Mouse (Mus musculus): ENCODE results near the gene Fndc3b. TPM values are rescaled to one million over a fixed set of nuclear protein-coding genes. Genes with fewer than 3 reads are reported as not detected.

Gene Fndc3b
- total and polyA plus RNA-seq, 3 experiments = 0.03 to 0.05 (median 0.04) TPM

DNA sequence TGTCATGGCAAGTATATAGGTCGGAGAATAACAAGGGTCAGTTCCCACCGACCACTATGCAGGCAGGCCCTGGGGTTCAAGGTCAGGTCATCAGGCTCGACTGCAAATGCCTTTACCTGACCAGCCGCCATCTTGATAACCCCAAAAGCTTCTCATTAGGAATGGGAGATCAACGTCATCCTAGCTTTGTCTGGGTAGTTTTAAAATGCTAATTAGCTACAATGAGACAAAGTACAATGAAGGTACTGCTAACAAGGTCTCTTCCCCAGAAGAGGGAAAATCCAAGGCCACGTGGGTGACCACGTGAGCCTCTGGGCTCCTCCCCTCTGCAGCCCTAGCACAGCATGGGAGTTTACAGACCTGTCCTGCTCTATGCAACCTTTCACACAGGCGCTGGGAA is 7.6 kb downstream of the Fndc3b start:
- H3K4me1 ChIP-seq (ENCODE audit: control insufficient read depth in 1 of 2, insufficient read depth in 2 of 2) = no peaks in the 10 kb centered on the region
- H3K79me2 ChIP-seq (replicated peaks; ENCODE audit: control insufficient read depth, extremely low read depth, insufficient read depth, poor library complexity, severe bottlenecking) = no peaks in the 10 kb centered on the region
- no peak overlapping the region for H3K4me2 ChIP-seq (ENCODE audit: insufficient read depth, low read depth, poor library complexity, severe bottlenecking)
- no peaks in the 10 kb centered on the region for H3K27me3 ChIP-seq (replicated peaks)
- no peaks in the 10 kb centered on the region for H3K9me3 ChIP-seq (replicated peaks; ENCODE audit: low read length)
- dilution Hi-C loops (cut with MboI; ENCODE audit: extremely low pct_ligation_motif_present, extremely low pct_unique_long_range_greater_than_20kb, low sequenced_read_pairs) = no loop called here
- no peak overlapping the region for H3K4me3 ChIP-seq (replicated peaks in 1 of 3; ENCODE audit: low read depth in 2 of 3, low read length in 2 of 3, poor library complexity in 1 of 3)
- no peak for TF ChIP-seq NELFE (IDR thresholded peaks at IDR 0.05; ENCODE audit: low read depth, low read length)
- TF ChIP-seq ZC3H11A (IDR thresholded peaks at IDR 0.05; ENCODE audit: low read depth, low read length) = no peak
- TF ChIP-seq SMC3 (IDR thresholded peaks at IDR 0.05; ENCODE audit: low read depth, low read length) = no peak
- TF ChIP-seq MAX (IDR thresholded peaks at IDR 0.05; ENCODE audit: low read length) = no peak
- no peak for TF ChIP-seq E2F4 (IDR thresholded peaks at IDR 0.05; ENCODE audit: insufficient replicate concordance, low read depth, low read length)
- TF ChIP-seq USF1 (IDR thresholded peaks at IDR 0.05; ENCODE audit: low read depth, low read length) = no peak; the same call in 1 of the 2 replicates
- no peak for TF ChIP-seq ZMIZ1 (IDR thresholded peaks at IDR 0.05; ENCODE audit: low read depth, low read length)
- no peak for TF ChIP-seq MYC (IDR thresholded peaks at IDR 0.05; ENCODE audit: low read depth, low read length)
- no peak for TF ChIP-seq RAD21 (IDR thresholded peaks at IDR 0.05; ENCODE audit: low read depth, low read length)
- no peak for TF ChIP-seq TCF12 (IDR thresholded peaks at IDR 0.05; ENCODE audit: low read depth, low read length)
- TF ChIP-seq BHLHE40 (IDR thresholded peaks at IDR 0.05; ENCODE audit: low read depth, low read length) = no peak
- no peak for TF ChIP-seq USF2 (conservative IDR thresholded peaks at IDR 0.05; ENCODE audit: low read depth, low read length)
- no peak for TF ChIP-seq GABPA (IDR thresholded peaks at IDR 0.05; ENCODE audit: insufficient replicate concordance, low read depth, low read length)
- no peak for TF ChIP-seq JUND (conservative IDR thresholded peaks at IDR 0.05; ENCODE audit: low read depth, low read length)
- no peak for TF ChIP-seq CTCF (conservative IDR thresholded peaks at IDR 0.05 in 1 of 2, IDR thresholded peaks at IDR 0.05 in 1 of 2; ENCODE audit: low read depth in 2 of 2, low read length in 2 of 2)
- no peak for TF ChIP-seq JUN (IDR thresholded peaks at IDR 0.05; ENCODE audit: insufficient read depth, low read depth, low read length)
- H3K36me3 ChIP-seq (replicated peaks in 1 of 2; ENCODE audit: control insufficient read depth in 1 of 2, insufficient read depth in 1 of 2, low read length in 1 of 2) = no peaks in the 10 kb centered on the region
- in situ Hi-C loops (cut with MboI; ENCODE audit: low pct_ligation_motif_present, low pct_unique_long_range_greater_than_20kb, low sequenced_read_pairs) = no loop called here
- DNase-seq (ENCODE audit: extremely low read depth) = no peak
- no peak overlapping the region for H3K27ac ChIP-seq (ENCODE audit: insufficient read depth, low read depth)
- H3K9ac ChIP-seq (ENCODE audit: insufficient read depth, low read depth) = no peak overlapping the region

DNA sequence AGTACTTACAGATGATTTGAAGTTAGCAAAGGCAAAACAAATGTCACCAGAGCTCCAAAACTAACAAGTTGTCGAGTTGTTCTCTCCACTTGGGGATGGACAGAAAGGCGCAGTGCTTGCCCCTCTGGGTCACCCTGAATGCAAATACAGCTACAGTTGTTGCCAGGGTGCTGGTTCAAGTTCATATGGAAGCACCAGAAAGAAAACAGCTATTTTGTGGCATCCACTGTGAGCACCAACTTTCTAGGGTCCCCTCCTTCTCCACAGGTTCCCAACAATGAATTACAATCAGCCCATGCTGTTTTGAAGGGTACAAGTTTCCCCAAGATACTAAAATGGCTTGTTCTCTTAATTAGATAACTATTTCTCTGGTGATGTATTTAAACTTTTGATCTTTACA is 8.0 kb downstream of the Fndc3b start:
- Histone ChIP-seq H3K27ac (ENCODE audit: insufficient read depth, low read depth) (no peak overlapping the region), H3K27me3 (replicated peaks) (no peaks in the 10 kb centered on the region)
- in situ Hi-C loops (cut with MboI; ENCODE audit: low pct_ligation_motif_present, low pct_unique_long_range_greater_than_20kb, low sequenced_read_pairs) = no loop called here

More for the DNA sequence above, 8.0 kb downstream of the Fndc3b start:
- H3K79me2 ChIP-seq (replicated peaks; ENCODE audit: control insufficient read depth, extremely low read depth, insufficient read depth, poor library complexity, severe bottlenecking) = no peaks in the 10 kb centered on the region
- no peaks in the 10 kb centered on the region for H3K9me3 ChIP-seq (replicated peaks; ENCODE audit: low read length)
- no peak overlapping the region for H3K4me3 ChIP-seq (replicated peaks in 1 of 3; ENCODE audit: low read depth in 2 of 3, low read length in 2 of 3, poor library complexity in 1 of 3)
- TF ChIP-seq EP300 (IDR thresholded peaks at IDR 0.05; ENCODE audit: low read length) (no peak), KAT2A (IDR thresholded peaks at IDR 0.05; ENCODE audit: insufficient replicate concordance, low read length) (no peak), ETS1 (conservative IDR thresholded peaks at IDR 0.05; ENCODE audit: low read depth, low read length) (no peak)
- dilution Hi-C loops (cut with MboI; ENCODE audit: extremely low pct_ligation_motif_present, extremely low pct_unique_long_range_greater_than_20kb, low sequenced_read_pairs) = no loop called here
- no peaks in the 10 kb centered on the region for H3K36me3 ChIP-seq (replicated peaks in 1 of 2; ENCODE audit: control insufficient read depth in 1 of 2, insufficient read depth in 1 of 2, low read length in 1 of 2)
- no peak overlapping the region for H3K9ac ChIP-seq (ENCODE audit: insufficient read depth, low read depth)
- no peaks in the 10 kb centered on the region for H3K4me1 ChIP-seq (ENCODE audit: control insufficient read depth in 1 of 2, insufficient read depth in 2 of 2)
- DNase-seq (ENCODE audit: extremely low read depth) = no peak
- H3K4me2 ChIP-seq (ENCODE audit: insufficient read depth, low read depth, poor library complexity, severe bottlenecking) = no peak overlapping the region
